Mouse (Mus musculus) left cerebral cortex, adult 8-10 months (tissue): Measurements from ENCODE around the gene Ttll5. TPM values are rescaled to one million over a fixed set of nuclear protein-coding genes. Genes with fewer than 3 reads are reported as not detected.

Experiments
- DNase-seq, 2 experiments: peaks; one replicate each; pipeline ENCODE4 v3.0.0; 2022; ENCODE audit warnings: low spot score in 2 of 2
- total RNA-seq, 4 experiments: library from RNA; stranded (reverse); gene quantifications; 2 replicates each; pipeline ENCODE4 v1.2.4; 2022

Ttll5 gene
- total RNA-seq, 4 experiments from 2014 or later: 42.6 to 50.6 (median 49.4) TPM

DNA sequence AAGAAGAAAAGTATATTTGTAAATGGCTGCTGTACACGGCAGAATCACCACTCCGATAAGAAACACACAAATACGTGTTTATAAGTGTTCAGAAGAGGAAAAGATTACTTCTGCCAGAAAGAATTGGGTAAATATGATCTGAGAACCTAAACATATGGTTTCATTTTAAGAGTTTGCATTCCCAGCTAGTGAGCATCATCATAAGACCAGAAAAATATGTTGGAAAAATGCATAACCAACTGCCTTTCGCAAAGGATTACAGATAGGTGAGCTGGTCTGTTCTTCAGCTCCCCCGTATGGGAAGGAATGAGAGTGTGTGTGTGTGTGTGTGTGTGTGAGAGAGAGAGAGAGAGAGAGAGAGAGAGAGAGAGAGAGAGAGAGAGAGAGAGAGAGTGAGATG, 186.2 kb downstream of the Ttll5 start:
- DNase-seq: no peak

DNA sequence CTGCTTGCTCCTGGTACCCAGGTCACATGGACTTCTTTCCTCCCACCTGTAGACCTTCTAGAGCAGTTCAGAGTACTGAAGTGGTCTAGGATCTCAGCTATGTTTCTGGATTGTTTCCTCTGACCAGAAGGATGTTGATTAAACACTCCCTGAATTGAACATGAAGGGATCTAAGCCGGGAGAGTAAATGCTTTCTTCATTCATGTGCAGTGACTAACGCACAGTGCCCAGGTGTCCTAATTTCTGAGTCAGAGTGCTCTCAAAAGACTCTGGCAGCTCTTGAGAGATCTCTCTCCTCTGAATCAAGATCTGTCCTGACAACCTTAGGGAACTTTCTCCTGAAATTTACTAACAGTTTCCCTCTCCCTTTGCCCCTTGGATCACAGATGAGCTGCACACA, 187.7 kb downstream of the Ttll5 start:
- no peak for DNase-seq

- DNase-seq: no peak
These were observed 189.7 kb downstream of the Ttll5 start for GRCm38 (mm10) chr12:86014174-86014573.

DNA sequence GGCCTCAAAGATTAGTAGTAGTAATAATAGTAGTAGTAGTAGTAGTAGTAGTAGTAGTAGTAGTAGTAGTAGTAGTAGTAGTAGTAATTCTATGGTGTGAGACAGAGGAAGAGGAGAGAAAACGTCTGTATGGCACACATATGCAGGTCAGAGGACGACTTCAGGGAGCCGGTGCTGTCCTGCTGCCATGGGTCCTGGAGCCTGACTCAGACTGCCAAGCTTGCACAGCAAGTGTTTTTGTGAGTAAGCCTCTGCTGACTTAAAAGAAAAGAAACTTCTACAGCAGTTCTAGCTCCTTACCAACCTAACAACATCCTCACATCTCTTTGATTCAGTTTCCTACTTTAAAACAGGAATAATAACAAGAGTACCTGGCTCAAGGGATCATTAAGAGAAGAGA, 190.2 kb downstream of the Ttll5 start:
- DNase-seq: no peak

- no peak for DNase-seq
These were observed 190.7 kb downstream of the Ttll5 start for GRCm38 (mm10) chr12:86015114-86015513.

DNA sequence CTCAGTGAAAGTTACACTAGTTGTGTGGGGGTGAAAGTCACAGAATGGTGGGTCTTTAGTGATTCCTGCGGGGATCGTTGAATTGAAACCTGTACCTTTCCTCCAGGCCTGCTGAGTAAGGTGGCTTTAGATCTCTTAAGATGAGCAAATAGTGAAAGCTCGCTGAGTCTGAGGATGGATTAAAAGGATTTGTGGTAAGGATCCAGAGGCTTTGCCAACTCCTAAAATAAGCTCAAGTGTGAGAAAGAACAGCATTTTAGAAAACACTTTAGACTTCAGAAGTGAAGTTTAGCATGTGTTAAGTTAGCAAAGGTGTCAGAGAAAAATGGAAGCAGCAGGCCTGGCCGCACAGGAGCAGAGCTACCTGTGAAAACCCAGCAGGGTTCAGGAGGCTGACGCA, 192.9 kb downstream of the Ttll5 start:
- DNase-seq: no peak

- no peak for DNase-seq
These were observed 197.1 kb downstream of the Ttll5 start for GRCm38 (mm10) chr12:86021583-86021982.

- DNase-seq: no peak
These were observed 198.0 kb downstream of the Ttll5 start for GRCm38 (mm10) chr12:86022282-86022984.

DNA sequence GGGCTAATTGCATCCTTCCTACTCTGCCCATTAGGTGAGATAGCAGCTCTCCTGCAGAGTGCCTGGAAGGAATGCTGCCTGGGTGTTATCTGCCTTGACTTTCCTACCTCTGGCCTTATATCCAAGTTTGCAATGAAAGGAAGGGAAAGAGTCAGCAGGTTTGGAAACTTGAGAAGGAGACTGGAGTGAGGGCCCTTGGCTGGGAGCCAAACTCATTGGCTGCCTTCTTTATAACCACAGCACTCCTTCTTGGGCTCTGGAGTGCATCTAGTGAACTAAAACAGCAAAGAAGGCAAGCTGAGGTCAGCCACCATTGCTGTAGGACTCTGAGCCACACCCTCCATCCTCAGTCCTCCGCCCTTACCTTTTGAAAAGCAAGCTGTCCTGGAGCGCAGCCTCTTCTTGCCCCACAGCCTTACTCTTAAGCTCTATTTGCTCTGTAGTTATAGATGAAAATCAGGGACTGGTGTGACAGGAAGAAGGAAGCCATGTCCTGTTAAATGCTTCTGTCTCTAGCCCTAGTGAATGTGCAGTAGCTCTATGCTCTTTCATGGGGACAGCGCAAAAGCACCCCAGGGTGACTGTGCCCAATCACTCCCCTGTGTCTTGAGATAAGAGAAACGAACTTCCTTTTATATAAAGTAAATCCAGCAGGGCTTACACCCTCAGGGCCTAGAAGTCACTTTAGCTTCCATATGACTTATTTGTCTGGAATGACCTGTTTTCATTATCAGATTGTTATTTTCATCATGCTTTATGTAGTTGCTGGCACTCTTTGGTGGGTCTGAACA, 198.8 kb downstream of the Ttll5 start:
- no peak for DNase-seq

DNA sequence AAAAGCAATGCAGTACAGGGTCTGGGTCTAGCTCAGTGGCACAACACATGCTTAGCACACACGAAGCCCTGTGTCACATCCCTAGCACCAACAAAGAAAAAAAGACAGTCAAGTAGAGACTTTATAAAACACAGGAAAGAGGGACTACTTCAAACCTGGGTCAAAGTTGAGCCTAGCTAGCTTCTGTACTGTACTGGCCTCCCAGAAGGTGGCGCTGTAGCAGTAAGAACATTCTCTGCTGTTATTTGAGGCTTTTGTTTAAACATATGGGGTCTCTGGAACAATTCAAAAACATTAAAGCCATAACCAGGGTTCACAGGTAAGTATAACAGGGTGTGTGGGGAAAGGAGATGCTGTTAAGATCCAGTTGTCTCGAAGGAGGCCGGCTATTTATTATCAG, 200.0 kb downstream of the Ttll5 start:
- no peak for DNase-seq

DNA sequence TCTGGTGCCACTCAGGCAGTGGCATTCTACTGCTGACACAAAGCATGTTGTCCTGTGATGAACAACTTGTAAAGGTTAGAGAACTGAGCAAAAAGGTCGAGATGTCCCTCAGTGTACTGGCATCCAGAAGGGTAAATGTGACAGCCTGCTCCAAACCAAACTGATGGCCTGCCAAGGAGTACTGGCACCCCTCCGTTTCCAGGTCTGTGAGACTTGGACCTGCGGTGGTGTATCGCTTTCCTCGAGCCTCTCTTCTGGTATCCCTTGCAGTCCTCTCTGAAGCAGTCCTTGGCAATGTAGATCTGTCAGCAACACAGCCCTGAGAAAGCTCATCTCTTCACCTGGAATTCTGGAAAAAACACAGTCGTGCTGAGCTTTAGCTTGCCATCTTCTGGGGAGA, 201.0 kb downstream of the Ttll5 start:
- no peak for DNase-seq

DNA sequence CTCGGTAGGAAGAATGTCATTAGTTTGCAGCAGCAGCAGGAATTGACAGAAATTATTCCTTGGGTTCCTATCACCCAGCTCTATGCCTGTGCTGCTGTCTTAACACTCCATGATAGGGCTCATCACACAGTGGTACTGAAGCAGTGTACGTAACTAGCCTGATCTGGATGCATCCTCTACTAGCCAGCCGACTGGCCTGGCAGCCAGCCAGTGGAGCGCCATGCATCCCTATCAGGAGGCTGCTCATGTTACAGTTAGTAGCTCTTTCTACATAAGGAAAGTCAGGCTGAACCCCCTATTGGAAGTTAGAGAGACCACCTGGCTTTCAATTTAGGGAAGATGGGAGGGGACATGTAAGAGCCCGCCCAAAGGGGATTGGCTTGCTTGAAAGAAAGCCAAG, 202.5 kb downstream of the Ttll5 start:
- no peak for DNase-seq

DNA sequence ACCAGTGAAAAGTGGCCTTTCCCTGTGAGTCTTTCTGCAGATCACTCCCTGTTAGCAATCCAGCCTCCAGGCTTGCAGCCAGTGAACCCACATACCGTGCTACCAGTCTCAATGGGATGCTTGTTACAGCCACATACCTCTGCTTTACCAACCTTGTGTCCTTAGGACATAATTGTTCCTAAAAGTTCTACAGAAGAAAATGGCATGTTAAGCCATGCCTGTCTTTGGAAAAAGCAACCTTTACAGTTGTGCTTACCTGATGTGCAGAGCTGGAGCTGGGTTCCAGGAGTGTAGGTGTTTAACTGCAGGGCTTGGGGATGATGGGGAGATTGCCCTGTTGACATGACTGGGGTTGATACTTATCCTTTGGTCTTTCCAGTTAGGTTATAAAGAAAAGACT, 203.3 kb downstream of the Ttll5 start:
- no peak for DNase-seq

DNA sequence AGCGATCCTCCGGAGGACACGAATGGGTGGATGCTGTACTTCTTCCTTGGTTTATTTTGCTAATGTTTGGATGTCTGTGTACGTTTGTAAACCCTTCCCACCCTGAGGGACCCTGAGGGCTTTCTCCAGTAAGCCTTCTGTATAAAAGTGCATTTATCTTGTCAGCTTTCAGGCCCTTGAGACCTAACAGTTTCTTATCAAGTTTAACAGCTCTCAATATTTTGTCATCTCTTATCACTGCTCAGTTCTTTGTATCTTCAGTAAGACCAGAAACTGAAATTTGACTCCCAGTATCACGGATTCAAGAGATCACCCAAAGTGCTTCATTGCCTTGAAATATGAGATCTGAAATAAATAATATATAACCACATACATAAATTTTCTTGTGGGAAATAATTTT, 206.5 kb downstream of the Ttll5 start:
- no peak for DNase-seq

DNA sequence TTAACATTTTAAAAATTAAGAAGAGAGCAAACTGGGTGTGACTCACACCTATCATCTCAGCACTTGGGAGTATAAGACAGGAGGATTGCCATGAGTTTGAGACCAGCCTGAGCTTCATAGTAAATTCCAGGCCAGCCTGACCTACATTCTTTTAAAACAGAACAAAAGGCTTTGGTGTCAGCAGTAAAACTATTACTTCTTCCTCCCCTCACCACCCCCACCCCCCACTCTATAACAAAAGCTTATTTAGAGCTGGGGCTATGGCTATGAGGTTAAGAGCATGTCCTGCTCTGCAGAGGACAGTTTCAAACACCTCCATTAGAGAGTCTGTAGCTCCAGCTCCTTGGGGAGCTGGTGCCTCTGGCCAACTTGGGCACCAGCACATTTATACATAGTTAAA, 211.1 kb downstream of the Ttll5 start:
- DNase-seq: no peak

GRCm38 (mm10) chr12:86036368-86037166, 212.1 kb downstream of the Ttll5 start:
- DNase-seq: no peak

DNA sequence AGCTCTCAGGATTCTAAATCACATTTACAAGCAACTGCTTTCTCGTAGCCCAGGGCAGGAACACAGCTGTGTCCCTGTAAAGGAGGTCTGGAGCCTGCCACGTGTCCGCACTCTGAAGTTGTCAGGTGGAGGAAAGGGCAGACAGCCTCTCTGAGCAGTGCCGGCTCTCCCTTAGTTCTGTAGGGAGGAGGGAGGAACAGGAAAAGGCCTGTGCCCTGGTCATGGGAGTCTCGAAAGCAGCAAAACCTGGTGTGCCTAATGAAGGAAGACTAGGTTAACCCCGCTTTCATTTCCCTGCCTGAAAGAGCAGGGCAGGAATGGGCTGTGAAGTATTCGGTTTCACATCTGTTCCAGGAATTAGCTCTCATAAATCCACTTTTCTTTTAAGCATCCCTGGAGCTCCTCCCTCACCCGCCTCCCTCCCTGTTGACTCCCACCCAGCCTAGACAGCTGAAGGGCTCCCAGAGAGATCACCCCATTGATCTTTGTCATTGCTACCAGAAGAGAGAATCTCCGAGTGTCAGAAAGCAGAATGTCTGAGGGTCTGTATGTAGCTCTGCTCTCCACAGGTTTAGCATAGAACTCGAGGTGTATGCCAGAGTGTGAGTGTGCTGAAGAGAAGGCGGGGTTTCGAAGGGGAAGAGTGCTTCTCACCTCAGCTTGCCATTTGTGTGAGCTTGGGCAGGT, 212.9 kb downstream of the Ttll5 start:
- DNase-seq: no peak

DNA sequence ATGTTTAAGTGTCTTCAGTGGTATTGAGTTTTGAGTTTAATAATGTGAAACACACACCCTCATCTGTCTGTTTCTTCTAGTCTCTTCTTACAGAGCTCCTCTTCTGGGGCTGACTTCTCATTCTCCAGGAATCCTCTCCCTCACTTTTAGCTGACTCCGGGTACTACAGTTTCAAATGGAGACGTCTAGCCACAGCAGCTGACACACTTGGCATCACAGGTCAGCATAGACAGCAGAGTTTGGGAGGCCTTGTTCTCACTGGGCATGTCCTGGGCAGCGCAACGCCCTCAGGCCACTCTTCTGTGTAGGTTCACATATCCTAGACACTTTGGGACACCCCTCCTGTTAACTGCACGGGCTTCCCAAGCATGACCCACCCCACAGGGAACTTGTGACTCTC, 214.6 kb downstream of the Ttll5 start:
- no peak for DNase-seq

GRCm38 (mm10) chr12:86039751-86040150, 215.3 kb downstream of the Ttll5 start:
- no peak for DNase-seq

DNA sequence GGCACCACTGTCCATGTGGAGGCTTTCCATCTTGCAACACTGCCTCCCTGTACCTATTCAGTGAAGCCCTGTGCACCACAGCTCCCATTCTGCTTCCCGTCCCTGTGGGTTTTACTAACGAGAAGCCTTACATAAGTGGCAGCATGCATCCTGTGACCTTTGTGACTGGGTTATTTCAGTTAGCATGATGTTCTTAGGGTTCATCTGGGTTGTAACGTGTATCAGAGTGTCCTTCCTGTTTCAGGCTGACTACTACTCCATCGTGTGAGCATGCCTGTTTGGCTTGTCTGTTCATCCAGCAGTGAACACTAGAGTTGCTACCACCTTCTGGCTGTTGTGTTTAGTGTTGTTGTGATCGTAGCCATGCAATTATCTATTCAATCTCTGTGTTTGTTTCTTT, 221.7 kb downstream of the Ttll5 start:
- DNase-seq: no peak

DNA sequence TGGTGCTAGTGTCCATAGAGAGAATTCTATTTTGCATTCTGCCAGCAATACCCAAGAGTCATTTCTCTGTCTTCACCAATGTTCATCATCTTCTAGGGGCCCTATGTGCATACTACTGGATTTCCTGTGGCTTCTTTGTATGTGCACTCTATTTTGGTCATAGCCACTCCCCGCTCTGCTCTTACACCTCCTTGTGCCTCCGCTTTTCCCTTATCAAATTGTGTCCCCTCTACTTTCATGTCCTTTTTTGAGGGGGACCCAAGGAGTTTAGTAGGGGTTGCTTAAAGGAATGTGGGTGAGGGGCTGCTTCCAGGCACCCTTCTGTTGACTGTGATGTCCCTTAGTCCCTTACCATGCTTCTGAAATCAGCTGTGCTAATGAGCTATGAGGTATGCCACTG, 222.3 kb downstream of the Ttll5 start:
- no peak for DNase-seq

GRCm38 (mm10) chr12:86047376-86047775, 222.9 kb downstream of the Ttll5 start:
- DNase-seq: no peak
